Mouse (Mus musculus) bone marrow, adult 2 months (tissue): ENCODE measurements at regions not wholly inside any gene's neighbourhood (a gene's known extent, or its start where the extent isn't known, plus 50 kb on each side); places are given as distances from the start of the nearest gene placed in this dataset.

Experiments used
- CTCF ChIP-seq: fragments of 200-500 bp; IDR thresholded peaks from 2 replicates; pipeline ENCODE4 v1.5.1; 2011; ENCODE audit warnings: low read length, control low read depth; ENCODE audit not compliant: control insufficient read depth, insufficient read depth
- POLR2A ChIP-seq: fragments of 200-500 bp; IDR thresholded peaks from 2 replicates; pipeline ENCODE4 v1.6.1; 2011; ENCODE audit warnings: low read depth, mild to moderate bottlenecking, control low read depth, low read length, borderline replicate concordance; ENCODE audit not compliant: control insufficient read depth

- no peak for TF ChIP-seq CTCF
- no peak for TF ChIP-seq POLR2A
Observed at GRCm38 (mm10) chr13:107810802-107811192, 233.4 kb upstream of the Smim15 start.
